ENCODE assay signal across 21 mouse cellular contexts in the genomic region with DNA sequence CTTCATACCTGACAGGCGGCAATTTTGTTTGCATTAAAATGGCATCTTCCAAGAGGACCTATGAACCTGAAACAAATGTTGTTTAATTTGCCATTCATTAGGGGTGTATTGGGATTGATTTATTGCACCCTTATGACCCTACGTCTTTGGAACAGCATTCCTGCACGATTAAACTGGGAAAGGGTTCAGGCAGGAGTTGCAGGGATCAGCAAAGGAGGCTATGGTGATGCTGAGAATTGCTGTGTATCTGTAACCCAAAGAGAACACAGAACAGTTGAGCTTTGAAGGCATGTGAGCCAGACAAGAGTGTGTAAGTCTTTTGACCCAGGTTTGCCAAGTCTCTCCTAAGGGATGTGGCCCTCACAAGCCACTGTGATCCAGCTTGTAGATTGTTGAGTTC.
DNase-seq lines count a peak whose midpoint lies in the region; ATAC-seq and TF ChIP-seq lines count a peak whose summit lies in the region.
"Had no signal": no experiment of that assay in that cellular context is flagged by ENCODE, and none has a peak within 500 bp of the region (broad histone marks: within the 10 kb centered on the region; RNA-seq: fewer than 3 reads in every experiment).

No protein-coding gene starts in this region.

- no peaks in the 10 kb centered on the region; the same call in 1 of the 2 replicates for H3K4me1 ChIP-seq in forebrain, embryonic 14.5 days (ENCODE audit: control insufficient read depth, insufficient read depth, low read length)
- H3K4me1 ChIP-seq in forebrain, embryonic 12.5 days = peaks cover 22% of the 10 kb centered on the region
- H3K4me1 ChIP-seq in embryonic facial prominence, embryonic 12.5 days = peaks cover 45% of the 10 kb centered on the region
- H3K4me1 ChIP-seq in limb, embryonic 13.5 days = peaks cover 73% of the 10 kb centered on the region
- 0 out of 2 replicates have a peak, but pooled peaks cover 4% of the 10 kb centered on the region for H3K4me1 ChIP-seq in lung, postnatal 0 days (ENCODE audit: insufficient read depth, low read depth, low read length)

- WGBS in forebrain, embryonic 14.5 days = 41% methylated on average over 3 of the region's 3 CpGs
- 22% methylated on average over 3 of the region's 3 CpGs for WGBS in forebrain, embryonic 12.5 days
- WGBS in embryonic facial prominence, embryonic 12.5 days = 31% methylated on average over 3 of the region's 3 CpGs
- 20% methylated on average over 3 of the region's 3 CpGs for whole genome bisulfite sequencing in limb, embryonic 13.5 days
- WGBS in lung, postnatal 0 days = 56% methylated on average over 3 of the region's 3 CpGs

- H3K4me3 ChIP-seq in forebrain, embryonic 14.5 days (ENCODE audit: low read depth, low read length) = no peak overlapping the region
- H3K4me3 ChIP-seq in forebrain, embryonic 12.5 days (replicated peaks) = no peak overlapping the region
- no peak overlapping the region for H3K4me3 ChIP-seq in embryonic facial prominence, embryonic 12.5 days
- H3K4me3 ChIP-seq in limb, embryonic 13.5 days = no peak overlapping the region
- no peak overlapping the region for H3K4me3 ChIP-seq in lung, postnatal 0 days (ENCODE audit: low read depth, low read length)
- H3K4me3 ChIP-seq: gastrocnemius, adult 2 months had no signal

- H3K4me2 ChIP-seq in forebrain, embryonic 14.5 days (ENCODE audit: low read length) = no peak overlapping the region
- no peak overlapping the region; the same call in 1 of the 2 replicates for H3K4me2 ChIP-seq in forebrain, embryonic 12.5 days
- no peak overlapping the region for H3K4me2 ChIP-seq in embryonic facial prominence, embryonic 12.5 days (replicated peaks)
- H3K4me2 ChIP-seq in limb, embryonic 13.5 days (replicated peaks) = peak overlapping the region; percentile 37
- no peak overlapping the region for H3K4me2 ChIP-seq in lung, postnatal 0 days (replicated peaks; ENCODE audit: low read depth, low read length)

- H3K36me3 ChIP-seq in forebrain, embryonic 14.5 days (ENCODE audit: control insufficient read depth, insufficient read depth, low read length) = no peaks in the 10 kb centered on the region
- H3K36me3 ChIP-seq in forebrain, embryonic 12.5 days (replicated peaks) = no peaks in the 10 kb centered on the region
- no peaks in the 10 kb centered on the region for H3K36me3 ChIP-seq in embryonic facial prominence, embryonic 12.5 days
- no peaks in the 10 kb centered on the region for H3K36me3 ChIP-seq in limb, embryonic 13.5 days
- H3K36me3 ChIP-seq in lung, postnatal 0 days (ENCODE audit: insufficient read depth, low read length) = no peaks in the 10 kb centered on the region
- H3K36me3 ChIP-seq: embryonic facial prominence, embryonic 15.5 days; heart, embryonic 15.5 days had no signal

- no peaks in the 10 kb centered on the region for H3K9me3 ChIP-seq in forebrain, embryonic 14.5 days (replicated peaks; ENCODE audit: control insufficient read depth, low read length)
- H3K9me3 ChIP-seq in forebrain, embryonic 12.5 days = no peaks in the 10 kb centered on the region
- no peaks in the 10 kb centered on the region for H3K9me3 ChIP-seq in embryonic facial prominence, embryonic 12.5 days
- no peaks in the 10 kb centered on the region for H3K9me3 ChIP-seq in limb, embryonic 13.5 days
- no peaks in the 10 kb centered on the region for H3K9me3 ChIP-seq in lung, postnatal 0 days (ENCODE audit: low read length)
- H3K9me3 ChIP-seq: embryonic facial prominence, embryonic 15.5 days; heart, embryonic 15.5 days had no signal

- no peak for TF ChIP-seq EP300 in lung, postnatal 0 days (IDR thresholded peaks at IDR 0.05)

- H3K27me3 ChIP-seq in forebrain, embryonic 14.5 days (replicated peaks; ENCODE audit: control insufficient read depth, insufficient read depth, low read length) = peaks cover 3% of the 10 kb centered on the region; the same call in 1 of the 2 replicates
- H3K27me3 ChIP-seq in forebrain, embryonic 12.5 days = peaks cover 37% of the 10 kb centered on the region
- H3K27me3 ChIP-seq in embryonic facial prominence, embryonic 12.5 days = peaks cover 12% of the 10 kb centered on the region; the same call in 1 of the 2 replicates
- H3K27me3 ChIP-seq in limb, embryonic 13.5 days = peaks cover 8% of the 10 kb centered on the region
- H3K27me3 ChIP-seq in lung, postnatal 0 days (replicated peaks; ENCODE audit: insufficient read depth, low read length) = peaks cover 8% of the 10 kb centered on the region
- H3K27me3 ChIP-seq: CH12.LX had no signal

- no peak for TF ChIP-seq CTCF in lung, postnatal 0 days (IDR thresholded peaks at IDR 0.05)

- DNase-seq in forebrain, embryonic 14.5 days (ENCODE audit: low spot score) = peak; percentile 8
- peak; percentile 74 for DNase-seq in embryo, embryonic 10 days (ENCODE audit: low spot score)
- DNase-seq in cerebellum, postnatal 10 days = no peak
- no peak for DNase-seq in lung, postnatal 0 days (ENCODE audit: low spot score)
- DNase-seq: cerebellum, adult 9-11 months; gastrocnemius, adult 2 months; heart, adult 11 months; kidney, postnatal 14 days; lung, adult 18-20 months; right cerebral cortex, postnatal 25 days; thymus, postnatal 36 days had no signal

- no peak overlapping the region for H3K27ac ChIP-seq in forebrain, embryonic 14.5 days (ENCODE audit: low read depth, low read length)
- no peak overlapping the region for H3K27ac ChIP-seq in forebrain, embryonic 12.5 days
- H3K27ac ChIP-seq in embryonic facial prominence, embryonic 12.5 days = peak overlapping the region; percentile 55
- H3K27ac ChIP-seq in limb, embryonic 13.5 days = peak overlapping the region; percentile 89
- H3K27ac ChIP-seq in lung, postnatal 0 days (ENCODE audit: low read length) = no peak overlapping the region
- H3K27ac ChIP-seq: embryonic facial prominence, embryonic 15.5 days; gastrocnemius, adult 2 months; heart, embryonic 15.5 days; macrophage had no signal

- ATAC-seq in forebrain, embryonic 14.5 days = no peak
- no peak for ATAC-seq in forebrain, embryonic 12.5 days (ENCODE audit: low FRiP score)
- no peak for ATAC-seq in embryonic facial prominence, embryonic 12.5 days (ENCODE audit: insufficient number of reproducible peaks, insufficient read depth, low FRiP score, low TSS enrichment)
- no peak for ATAC-seq in limb, embryonic 13.5 days (ENCODE audit: low FRiP score, low read depth)
- no peak for ATAC-seq in monocyte, adult 5-6 weeks (replicated peaks; ENCODE audit: insufficient number of reproducible peaks, low FRiP score, low TSS enrichment, poor library complexity, severe bottlenecking)
- ATAC-seq in lung, postnatal 0 days = no peak
- ATAC-seq: forebrain, embryonic 16.5 days; midbrain, embryonic 16.5 days had no signal

- H3K9ac ChIP-seq in forebrain, embryonic 14.5 days (ENCODE audit: low read length) = no peak overlapping the region
- no peak overlapping the region for H3K9ac ChIP-seq in forebrain, embryonic 12.5 days
- H3K9ac ChIP-seq in embryonic facial prominence, embryonic 12.5 days = no peak overlapping the region
- H3K9ac ChIP-seq in limb, embryonic 13.5 days = no peak overlapping the region
- no peak overlapping the region for H3K9ac ChIP-seq in lung, postnatal 0 days (replicated peaks; ENCODE audit: low read depth)
- H3K9ac ChIP-seq: embryonic facial prominence, embryonic 15.5 days; heart, embryonic 15.5 days had no signal

Comparison
In these comparisons a context has a peak if more than half of its experiments do, and no peak if none do; other contexts are left out.
1. DNase-seq: peak in forebrain, embryonic 14.5 days (single experiment) and embryo, embryonic 10 days (single experiment); none in cerebellum, postnatal 10 days (0 of 2) and lung, postnatal 0 days (single experiment).
2. H3K27ac ChIP-seq: peak in embryonic facial prominence, embryonic 12.5 days (single experiment) and limb, embryonic 13.5 days (single experiment); none in forebrain, embryonic 14.5 days (single experiment), forebrain, embryonic 12.5 days (single experiment) and lung, postnatal 0 days (single experiment).